Mouse (Mus musculus): Measurements from ENCODE around the gene Slc22a14.

Slc22a14 gene

GRCm38 (mm10) chr9:119192202-119192990 lies 173.0 kb downstream of the Slc22a14 start:
- DNase-seq: peak; percentile 30 to 39

DNA sequence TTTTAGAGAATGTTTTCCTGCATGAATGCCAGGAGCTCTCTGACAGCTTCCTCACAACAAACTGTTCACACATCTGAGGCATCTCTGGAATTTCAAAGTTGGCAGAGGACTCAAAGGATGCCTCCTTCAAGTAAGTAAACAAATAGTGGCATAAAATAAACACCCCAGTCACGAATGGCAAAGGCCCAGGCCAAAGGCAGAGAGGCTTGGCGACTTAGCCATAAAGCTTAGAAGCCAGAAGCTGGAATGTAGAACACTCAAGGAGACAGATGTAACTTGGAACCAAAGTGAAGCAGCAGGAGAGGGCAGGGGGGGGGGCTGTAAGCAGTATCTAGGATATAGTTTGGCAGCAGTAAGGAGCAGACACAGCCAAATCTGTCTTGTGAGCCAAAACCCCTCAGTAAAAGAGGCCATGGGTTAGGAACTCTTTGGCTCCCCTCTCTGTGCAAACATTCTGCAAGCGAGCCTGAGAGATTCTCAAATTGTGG lies 184.1 kb downstream of the Slc22a14 start:
- no peak for DNase-seq

DNA sequence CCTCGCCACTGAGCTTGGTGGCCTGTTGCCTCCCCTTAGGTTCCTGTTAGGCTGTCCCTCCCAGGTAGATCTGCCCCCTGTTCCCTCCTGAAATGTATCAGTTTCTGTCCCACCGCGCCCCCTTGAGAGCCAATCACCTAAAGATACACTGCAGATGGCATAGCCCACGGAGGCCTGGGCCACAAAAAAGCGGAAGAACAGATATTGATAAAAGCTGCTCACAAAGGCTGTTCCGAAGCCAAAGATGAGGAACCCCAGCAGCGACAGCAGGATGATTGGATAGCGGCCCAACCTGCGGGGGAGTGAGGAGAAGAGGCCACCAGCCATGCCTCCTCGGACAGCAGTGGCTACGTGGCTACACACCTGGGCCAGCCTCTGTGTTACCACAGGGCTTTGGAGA lies 186.1 kb downstream of the Slc22a14 start:
- DNase-seq: no peak

GRCm38 (mm10) chr9:119167608-119168007 lies 197.7 kb downstream of the Slc22a14 start:
- no peak for DNase-seq

- DNase-seq: no peak
Measured at GRCm38 (mm10) chr9:119165548-119165947, 199.8 kb downstream of the Slc22a14 start.

DNA sequence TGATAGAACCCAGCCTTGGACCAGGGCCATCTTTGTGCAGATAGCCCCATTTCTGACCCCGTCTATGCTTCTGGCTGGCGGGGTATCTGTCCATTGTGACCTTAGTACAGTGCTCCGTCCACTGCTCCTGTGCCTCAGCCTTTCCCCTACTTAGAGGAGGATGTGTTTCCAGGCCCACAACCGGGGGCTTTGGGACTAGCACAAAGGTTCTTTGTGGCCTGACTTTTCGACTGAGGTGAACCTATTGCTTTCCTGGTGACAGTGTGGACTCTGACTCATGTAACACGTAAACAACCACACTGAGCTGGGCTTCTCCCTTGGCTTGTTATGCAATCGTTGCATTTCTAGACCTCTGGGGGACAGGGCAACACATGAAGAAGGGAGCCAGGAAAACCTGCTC lies 200.6 kb downstream of the Slc22a14 start:
- DNase-seq: no peak

DNA sequence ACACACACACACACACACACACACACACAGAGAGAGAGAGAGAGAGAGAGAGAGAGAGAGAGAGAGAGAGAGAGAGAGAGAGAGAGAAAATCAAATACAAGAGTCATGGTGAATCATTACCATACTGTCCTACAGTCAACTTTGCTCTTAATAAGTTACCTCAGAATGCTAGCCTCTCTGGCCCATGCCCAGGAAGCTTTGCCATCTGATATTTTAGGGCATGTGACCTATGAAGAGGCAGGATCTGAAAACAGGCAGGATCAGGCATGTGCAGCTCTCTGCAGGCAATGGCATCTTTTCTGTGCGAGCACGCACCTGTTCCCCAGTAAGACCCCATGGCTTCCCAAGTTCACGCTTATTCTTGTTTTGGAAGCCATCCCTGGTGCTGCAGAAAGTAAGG lies 204.7 kb downstream of the Slc22a14 start:
- no peak for DNase-seq

GRCm38 (mm10) chr9:119158861-119159260 lies 206.5 kb downstream of the Slc22a14 start, which contains the start of gene Gm47289:
Gm47289 (plus strand) TSS chr9:119159161.
- DNase-seq: no peak

GRCm38 (mm10) chr9:119156278-119157201 lies 208.8 kb downstream of the Slc22a14 start, which contains the start of gene Acaa1b:
Acaa1b (minus strand) TSS chr9:119157093.
- peak; percentile 32 to 44 for DNase-seq

GRCm38 (mm10) chr9:119155826-119156225 lies 209.5 kb downstream of the Slc22a14 start:
- no peak for DNase-seq

DNA sequence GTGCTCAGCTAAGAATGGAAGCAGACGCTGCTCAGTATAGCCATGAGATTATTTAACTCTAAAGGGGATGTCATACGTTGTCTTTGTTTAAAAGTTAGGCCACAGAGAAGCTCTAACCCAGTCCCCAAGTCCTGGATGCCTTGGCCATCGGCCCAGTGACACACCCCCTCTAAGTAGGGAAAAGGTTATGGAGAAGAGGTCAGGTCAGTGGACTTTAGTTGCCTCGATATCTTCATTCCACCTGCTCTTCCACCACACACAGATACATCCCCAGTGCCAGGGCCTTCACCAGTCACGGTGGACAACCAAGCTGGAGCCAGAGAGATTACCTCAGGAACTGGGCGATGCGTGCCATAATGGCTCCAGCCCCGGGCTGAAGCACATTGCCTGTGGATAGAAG lies 209.9 kb downstream of the Slc22a14 start:
- DNase-seq: no peak

- DNase-seq: no peak
Measured at GRCm38 (mm10) chr9:119151751-119152150, 213.6 kb downstream of the Slc22a14 start.

GRCm38 (mm10) chr9:119149601-119150000 lies 215.8 kb downstream of the Slc22a14 start:
- DNase-seq: no peak

DNA sequence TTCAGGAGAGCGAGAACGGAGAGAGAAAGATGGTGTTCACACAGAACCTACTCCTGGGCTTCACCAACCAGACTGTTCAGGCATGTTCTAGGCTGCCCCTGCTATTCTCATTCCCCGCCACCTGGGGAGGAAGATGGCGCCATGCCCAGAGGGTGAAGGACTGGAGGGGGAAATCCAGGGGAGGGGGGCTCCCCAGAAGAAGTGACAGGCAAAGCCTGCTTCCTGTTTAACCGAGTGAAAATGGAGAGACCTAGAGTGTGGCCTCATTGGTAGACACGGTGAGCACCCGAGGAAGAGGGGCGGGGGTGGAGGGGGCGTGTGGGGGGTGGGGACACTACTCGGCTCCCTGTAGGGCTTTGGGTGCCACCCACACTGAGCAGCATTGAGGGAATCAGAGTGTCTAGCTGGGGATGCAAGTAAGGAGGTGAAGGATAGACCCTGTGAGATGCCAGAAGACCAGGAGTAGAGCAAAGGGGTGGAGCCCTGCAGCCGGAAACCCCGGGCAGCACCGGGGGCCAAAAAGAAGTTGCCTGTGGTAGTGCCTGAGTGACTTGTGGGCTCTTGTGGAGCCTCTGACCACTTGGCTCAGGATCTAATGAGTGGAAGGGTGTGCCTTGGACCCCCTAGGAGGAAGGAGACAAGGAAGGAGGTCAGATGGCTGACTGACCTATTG lies 219.1 kb downstream of the Slc22a14 start:
- no peak for DNase-seq

DNA sequence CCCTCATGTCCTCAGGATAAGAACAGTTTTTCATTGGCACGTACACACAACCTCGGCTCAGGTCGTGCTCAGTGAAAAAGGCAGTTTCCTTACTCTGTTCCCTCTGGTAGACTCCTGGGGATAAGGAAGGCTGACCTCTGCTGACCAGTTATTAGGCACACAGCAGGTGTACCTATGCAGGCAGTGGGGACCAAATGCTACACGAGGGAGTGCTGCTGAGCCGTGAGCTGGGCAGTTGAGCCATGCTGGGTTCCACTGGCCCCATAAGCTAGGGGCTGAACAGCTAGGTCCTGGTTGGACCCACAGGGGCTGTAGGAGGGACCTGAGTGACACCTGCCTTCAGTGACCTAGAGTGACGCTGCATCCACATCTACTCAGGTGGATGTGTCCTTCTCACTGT lies 219.7 kb downstream of the Slc22a14 start:
- no peak for DNase-seq

GRCm38 (mm10) chr9:119145137-119145536 lies 220.2 kb downstream of the Slc22a14 start:
- DNase-seq: no peak

DNA sequence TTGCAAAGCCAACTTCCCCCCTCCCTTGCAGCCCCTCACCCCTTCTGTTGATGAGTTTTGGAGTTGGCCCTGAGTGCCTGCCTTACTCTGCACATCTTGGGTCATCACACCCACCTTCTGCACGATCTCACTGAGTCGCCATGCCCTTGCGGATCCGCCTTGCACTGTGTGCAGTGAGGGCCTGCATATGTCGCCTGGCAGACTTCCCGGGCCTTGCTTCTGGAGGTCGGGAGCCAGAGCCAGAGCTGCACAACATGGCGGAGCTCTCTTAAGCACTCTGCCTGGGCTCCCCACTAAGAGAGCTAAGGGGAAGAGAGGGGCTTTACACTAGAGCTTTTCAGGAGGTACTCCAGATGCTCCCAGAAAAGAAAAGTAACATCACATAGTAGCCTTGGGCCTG lies 220.7 kb downstream of the Slc22a14 start:
- no peak for DNase-seq

DNA sequence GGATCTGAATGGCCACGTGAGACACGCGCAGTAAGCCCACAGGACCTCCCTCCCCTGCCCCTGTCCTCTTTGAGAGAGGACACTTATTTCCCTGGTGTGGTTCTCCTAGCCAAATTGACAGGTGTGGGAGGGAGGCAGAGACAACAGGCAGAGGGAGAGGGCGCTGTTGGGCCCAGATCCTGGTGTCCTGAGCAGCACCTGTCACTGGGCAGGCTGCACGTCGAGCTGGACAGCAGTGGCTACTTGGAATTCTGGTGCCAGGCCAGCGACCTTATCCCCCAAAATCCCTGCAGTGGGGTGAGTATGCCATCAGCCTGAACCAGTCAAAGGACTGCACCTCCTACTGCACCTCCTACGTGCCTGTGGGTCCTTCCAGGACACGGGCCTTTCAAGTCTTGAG lies 222.0 kb downstream of the Slc22a14 start:
- DNase-seq: no peak

DNA sequence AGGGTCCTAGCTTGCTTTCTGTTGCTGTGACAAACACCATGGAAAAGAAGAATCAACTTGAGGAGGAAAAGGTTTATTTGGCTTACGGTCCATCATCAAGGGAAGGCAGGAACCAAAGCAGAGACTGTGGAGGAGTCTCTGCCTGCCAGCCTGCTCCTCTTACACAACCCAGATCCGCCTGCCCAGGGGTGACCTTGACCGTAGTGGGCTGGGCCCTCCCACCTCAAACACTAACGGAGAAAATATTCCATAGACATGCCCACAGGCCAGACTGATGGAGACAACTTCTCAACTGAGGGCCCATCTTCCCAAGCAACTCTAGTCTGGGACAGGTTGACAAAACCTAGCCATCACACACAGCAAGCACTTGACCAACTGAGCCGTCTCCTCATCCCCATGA lies 223.3 kb downstream of the Slc22a14 start:
- no peak for DNase-seq

DNA sequence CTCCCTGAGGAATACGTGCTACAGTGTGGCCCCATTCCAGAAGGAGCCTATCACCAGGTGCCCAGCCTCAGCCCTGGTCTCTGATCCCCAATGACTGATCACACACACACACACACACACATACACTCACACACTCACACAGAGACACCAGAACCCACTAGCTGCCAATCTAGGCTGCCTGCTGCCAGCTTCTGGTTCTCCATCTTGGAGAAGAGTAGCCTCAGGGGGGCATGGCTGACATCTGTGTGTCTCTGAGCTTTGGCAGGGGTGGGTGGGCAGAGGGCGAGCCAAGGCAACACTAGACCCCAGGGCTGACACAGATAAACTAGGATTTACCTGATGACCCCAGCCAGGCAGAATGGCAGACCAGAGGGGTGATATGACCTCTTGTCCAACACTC lies 226.5 kb downstream of the Slc22a14 start:
- DNase-seq: no peak

GRCm38 (mm10) chr9:119130692-119131091 lies 234.7 kb downstream of the Slc22a14 start:
- no peak for DNase-seq

DNA sequence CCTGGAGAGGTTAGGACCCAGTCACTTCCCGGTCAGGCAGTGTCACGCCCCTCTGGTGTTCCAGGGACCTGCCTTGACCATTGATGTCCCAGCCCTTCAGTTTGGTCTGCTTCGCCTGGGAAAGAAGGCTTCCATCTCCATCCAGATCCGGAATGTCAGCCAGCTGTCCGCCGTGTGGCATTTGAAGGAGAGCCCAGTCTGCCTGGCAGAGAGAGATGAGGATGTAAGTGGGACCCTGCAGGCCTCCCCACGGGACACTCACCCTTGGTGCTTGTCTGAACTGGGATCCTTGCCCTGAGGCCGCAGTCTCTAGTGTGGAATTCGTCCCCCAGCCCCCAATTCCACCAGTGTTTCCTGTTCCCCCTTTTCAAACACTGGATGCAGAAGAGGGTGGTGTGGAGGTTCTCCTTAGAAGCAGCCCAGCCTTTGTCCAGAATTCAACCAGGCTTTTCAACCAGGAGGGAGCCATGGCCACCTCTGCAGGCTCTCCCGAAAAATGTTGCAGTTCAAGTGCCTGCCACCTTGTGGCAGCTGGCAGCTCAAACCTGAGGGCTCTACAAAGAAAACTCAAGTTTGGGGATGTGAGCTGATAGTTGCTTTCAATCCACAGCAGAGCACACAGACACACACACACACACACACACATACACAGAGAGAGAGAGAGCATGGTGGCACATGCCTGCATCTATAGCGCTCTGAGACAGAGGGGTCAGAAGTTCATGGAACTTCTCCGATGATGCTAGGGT lies 236.7 kb downstream of the Slc22a14 start:
- DNase-seq: no peak
